Mouse (Mus musculus): ENCODE measurements around the gene Uvssa.
"Not testable (repeated sequence)": the region's sequence is repeated elsewhere in the genome, so short reads cannot be mapped to it uniquely, and the experiment has no call there.

Gene Uvssa

DNA sequence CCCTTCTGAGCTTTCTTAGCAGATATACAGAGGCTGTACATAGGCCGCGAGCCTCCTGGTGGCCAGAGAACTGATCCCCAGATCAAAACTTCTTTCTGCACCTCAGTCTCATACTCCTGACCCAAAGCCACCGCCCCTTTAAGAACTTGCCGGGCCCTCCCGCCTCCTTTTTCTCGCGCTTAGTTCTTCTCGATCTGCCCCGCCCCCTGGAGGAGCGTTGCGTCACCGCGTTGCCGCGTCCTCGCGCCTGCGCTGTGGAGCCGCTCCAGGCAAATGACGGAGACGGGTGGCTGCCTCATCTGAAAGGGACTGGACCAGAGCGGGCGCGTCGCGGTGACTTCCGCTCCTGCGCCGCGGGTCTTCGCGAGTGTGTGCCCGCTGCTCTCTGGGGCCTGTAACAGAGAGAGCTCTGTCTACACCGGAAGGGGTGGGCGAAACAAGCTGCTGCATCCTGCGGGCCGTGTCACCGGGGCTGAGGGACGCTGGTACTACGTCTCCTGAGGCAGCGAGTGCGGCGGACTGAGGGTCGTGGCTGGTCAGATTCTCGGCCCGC lies at the start of gene Uvssa:
Gene Uvssa, plus strand, starts transcription at position 248 of the 553 bp plus-strand sequence.
- DNase-seq (ENCODE audit: low spot score): peak; percentile 99

DNA sequence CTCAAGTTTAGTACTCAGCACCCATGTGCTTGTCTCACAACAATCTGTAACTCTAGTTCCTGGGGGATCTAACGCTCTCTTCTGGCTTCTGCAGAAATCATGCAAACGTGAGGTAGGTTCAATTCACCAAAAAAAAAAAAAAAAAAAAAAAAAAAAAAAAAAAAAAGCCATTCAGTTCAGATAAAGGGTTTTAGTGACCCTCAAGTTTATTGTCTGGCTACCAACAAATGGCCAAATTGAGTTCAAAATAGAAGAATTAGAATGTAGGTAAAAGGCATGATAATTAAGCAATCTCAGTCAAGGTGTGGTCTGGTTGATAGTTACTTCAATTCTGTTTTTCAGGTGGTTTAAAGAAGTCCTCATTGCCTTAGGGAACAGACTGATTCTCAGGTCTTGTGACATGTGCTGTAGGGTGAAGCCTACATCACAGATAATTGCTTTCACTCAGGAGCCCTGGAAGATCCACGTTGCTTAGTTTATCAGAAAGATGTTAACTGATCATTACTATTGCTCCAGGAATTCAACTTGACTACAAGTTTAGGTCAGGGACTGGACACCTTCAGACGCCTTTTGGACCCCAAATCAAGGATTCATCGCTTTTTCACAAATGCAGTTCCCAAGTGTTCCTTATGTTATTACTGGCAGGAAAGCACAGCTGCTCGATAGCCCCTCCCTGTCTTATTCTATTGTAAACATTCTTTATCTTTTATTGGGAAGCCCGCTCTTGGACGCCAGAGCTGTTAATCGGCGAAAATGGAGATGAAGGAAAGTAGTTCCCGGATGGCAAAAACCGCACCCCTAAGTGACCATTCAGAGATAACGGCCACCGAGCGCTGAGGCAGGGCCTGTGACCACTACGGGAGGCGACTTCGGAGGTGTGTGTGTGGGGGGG lies 43.7 kb upstream of the Uvssa start:
- DNase-seq (ENCODE audit: low spot score): no peak

DNA sequence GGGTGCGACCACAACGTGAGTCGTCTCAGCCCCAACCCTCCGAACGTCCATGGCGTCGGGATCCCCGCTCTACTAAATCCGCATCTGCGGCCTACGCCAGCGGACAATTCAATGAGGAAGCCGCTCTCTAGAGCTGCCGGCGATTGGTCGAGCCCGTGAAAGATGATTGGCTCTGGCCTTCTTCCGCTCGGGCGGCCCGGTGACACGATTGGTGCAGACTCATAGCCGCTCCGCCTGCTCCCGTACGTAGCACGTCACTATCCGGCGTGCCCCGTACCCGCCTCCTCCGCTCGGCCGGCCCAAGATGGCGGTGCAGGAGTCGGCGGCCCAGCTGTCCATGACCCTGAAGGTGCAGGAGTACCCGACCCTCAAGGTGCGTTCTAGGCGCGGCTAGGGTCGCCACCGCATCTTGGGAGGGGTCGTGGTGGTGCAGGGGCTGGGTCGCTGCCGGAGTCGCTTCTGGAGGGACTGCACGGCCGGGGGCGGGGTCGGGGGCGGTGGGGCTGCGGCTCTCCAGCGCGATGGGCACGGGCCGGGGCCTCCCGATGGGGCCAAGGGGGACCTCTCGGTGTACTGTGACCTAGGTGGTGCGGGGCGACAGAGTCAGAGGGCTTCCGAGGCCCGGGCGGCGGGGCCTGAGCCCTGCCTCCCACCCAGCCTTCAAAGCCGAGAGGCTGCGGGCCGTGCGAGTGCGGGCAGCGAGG lies 42.9 kb upstream of the Uvssa start, which contains the start of gene Maea:
Gene Maea, plus strand, starts transcription at position 237 of the 704 bp plus-strand sequence.
- DNase-seq (ENCODE audit: low spot score): peak; percentile 93

DNA sequence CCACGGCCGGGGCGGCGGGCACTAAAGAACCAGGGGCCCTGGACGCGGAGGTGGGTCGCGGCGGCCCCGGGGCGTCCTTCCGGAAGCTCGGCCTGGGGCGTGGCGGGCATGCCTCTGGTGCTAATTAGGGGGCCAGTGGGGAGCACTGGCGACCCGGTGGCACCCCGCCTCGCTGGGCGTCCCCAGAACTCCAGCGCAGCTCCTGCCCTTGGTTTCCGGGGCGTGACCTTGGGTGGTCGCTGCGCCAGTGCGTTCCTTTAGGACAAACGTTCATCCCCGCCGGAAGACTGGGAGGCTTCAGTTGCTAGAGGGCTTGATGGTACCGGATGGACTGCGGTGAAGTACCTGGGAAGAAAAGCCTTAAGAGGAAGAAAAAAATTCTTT lies 42.4 kb upstream of the Uvssa start:
- peak; percentile 29 for DNase-seq (ENCODE audit: low spot score)

DNA sequence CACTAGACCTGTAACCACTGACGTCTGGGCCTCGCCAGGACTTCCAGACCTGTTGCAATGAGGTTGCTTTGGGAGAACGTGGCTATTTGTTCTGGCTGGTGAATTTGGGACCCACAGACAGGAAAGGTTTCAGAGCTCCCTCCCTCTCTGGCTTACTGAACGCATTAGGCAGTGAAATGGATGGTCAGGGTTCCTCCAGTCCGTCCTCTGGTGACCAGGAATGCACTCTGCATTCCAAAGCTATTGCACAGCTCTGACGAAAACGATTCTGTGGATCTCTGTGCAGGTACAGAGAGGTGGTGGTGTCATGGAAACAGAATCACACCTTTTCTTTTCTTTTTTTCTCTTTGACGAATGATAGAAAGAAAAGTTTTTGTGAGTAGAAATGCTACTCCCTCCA lies 41.1 kb upstream of the Uvssa start:
- DNase-seq (ENCODE audit: low spot score): no peak

DNA sequence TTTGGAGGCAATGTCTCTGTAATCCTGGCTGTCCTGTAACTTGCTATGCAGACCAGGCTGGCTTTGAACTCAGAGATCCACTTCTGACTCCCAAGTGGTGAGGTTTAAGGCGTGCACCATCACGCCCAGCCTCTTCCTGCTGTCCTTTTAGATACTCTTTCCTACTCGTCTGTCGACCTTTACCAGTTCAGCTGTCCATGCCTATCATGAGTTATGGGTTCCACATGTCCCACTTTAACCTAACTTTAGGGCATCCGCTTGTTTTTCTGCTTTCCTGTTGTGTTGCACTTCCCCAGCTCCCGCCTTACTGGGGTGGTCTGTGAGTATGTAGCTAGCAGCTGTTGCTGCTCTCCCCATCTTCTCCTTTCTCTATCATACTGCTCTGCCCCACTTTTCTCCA lies 37.2 kb upstream of the Uvssa start:
- DNase-seq (ENCODE audit: low spot score): no peak

DNA sequence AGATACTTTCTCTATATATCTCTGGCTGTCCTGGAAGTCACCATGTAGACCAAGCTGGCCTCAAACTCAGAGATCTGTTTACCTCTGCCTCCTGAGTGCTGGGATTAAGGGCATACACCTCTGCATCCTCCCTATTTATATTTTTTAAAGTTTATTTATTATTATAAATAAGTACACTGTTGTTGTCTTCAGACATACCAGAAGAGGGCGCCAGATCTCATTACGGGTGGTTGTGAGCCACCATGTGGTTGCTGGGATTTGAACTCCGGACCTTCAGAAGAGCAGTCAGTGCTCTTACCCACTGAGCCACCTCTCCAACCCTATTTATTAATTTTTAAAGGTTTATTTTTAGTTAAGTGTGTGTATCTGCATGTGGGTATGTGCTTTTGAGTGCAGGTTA lies 36.1 kb upstream of the Uvssa start:
- not testable (repeated sequence) for DNase-seq (ENCODE audit: low spot score)

DNA sequence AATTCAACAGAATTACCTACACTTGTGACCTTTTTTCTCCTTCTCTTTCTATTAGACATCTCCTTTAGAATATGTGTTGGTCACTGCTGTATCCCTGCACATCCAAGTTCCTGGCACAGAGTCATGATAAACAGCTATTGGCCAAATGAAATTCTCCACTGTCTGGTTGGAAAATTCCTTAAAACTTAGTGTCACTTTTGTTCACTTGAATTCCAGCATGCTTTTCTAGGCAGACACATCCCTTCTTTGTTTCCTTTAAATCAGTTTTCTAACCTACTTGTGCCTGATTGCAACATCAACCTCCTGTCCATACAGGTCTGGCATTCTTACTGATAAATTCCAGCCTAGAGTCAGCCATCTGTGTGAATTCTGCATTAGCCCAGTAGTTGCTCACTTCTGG lies 35.5 kb upstream of the Uvssa start:
- no peak for DNase-seq (ENCODE audit: low spot score)

DNA sequence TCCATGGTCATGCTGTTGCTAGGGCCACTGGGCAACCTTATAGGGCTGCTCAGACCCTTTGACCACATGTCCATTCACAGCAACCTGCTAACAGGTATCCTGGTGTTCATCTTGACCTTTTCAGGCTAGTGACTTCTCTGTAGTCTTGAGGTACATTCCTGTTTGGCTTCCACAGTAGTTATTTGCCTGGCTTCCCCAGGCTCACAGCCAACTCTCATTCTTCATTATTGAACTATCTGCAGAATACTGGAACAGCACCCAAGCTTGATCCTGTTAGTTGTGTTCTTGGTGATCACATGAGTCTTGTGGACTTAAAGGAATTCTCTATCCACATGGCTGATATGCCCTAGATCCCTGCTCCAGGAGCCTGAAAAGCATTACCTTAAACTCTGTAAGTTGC lies 34.8 kb upstream of the Uvssa start:
- no peak for DNase-seq (ENCODE audit: low spot score)

DNA sequence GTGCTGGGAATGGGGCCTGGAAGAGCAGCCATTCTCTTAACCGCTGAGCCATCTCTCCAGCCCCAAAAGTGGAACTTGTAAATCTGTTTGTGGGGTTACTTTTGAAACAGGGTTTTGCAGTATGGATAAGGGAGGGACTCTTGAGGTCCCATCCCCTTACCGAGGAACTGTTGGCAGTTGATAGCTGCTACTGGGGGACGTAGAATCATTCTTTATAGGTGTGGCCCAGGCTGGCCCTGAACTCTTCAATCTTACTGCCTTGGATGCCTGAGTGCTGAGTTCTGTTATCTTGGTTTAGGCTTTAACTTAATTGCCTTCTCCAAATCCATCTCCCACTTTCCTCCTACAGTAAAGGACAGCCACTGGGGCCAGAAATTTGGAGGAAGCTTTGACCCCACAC lies 34.3 kb upstream of the Uvssa start:
- peak; percentile 40 for DNase-seq (ENCODE audit: low spot score)

DNA sequence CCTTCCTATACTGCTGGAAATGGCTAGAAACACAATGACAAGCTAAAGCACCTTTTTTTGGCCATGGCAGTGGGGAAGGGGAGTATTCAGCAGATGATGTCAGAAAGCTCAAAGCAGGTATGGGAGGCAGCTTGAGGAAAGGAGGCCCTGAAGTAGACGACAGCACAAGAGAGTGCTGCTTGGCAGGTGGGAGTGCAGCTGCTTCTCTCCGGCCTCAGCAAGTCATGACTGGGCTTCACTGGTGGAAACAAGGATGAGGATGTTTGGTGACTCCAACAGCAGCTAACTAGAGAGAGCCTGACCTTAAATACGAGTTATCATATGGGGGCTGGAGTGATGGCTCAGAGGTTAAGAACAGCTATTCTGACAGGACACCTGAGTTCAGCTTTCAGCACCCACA lies 30.7 kb upstream of the Uvssa start:
- DNase-seq (ENCODE audit: low spot score): no peak

DNA sequence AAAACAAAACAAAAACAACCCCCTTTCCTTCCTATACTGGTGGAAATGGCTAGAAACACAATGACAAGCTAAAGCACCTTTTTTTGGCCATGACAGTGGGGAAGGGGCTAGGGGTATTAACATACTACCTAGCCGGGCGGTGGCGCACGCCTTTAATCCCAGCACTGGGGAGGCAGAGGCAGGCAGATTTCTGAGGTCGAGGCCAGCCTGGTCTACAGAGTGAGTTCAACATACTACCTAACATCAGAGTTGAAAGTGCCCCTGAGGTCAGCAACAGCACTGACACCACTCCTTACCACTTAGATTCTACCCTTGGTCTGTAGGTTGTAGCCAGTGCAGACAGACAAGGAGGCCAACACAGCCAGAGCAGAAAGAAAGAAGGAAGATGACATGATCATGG lies 29.1 kb upstream of the Uvssa start:
- no peak for DNase-seq (ENCODE audit: low spot score)

DNA sequence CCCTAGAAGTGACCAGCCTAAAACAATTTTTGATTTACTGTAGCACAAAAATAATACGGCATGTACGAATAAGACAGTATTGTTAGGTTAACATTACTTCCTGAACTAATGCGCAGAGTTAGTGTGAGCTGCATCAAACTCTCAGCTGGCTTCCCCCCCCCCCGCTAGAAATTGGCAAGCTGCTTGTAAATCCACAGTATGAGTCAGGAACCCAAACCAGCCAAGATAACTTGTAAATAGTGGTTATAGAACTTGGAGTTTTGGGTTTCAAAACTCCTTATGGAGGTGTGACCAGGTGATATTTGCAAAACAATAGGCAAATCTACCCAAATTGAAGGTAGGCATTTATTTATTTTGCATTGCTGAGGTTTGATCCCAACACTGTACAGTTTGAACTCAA lies 28.6 kb upstream of the Uvssa start:
- DNase-seq (ENCODE audit: low spot score): no peak

DNA sequence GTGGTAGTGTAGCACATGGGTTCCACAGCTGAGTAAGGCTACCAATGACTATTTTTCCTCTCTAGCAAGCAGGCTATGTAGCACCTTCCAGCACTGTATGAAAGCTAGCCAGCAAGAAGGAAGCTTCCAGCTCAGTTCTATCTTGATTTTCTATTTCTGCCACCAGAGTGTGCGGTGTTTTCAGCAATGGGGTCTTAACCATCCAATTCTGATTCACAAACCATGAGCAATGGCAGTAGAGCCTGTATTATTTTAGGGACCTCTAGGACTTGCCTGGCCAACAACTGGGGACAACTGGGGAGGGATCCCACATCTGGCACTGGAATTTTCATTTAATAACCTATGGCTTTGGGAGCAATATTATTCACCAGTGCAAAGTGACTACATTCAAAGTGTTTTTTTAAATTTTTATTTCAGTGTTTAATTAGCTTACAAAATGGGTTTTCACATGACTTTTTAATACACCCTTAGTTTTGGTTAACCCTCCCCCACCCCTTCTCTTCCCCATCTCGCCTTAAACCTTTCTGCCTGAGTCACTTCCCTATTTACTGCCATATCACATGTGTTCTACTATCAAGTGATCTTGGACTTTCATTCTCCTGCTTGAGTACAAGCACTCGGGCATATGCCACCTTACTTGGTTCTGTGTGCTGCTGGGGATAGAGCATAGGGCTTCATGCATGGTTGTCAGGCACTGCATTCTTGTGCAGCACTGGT lies 26.6 kb upstream of the Uvssa start:
- no peak for DNase-seq (ENCODE audit: low spot score)

DNA sequence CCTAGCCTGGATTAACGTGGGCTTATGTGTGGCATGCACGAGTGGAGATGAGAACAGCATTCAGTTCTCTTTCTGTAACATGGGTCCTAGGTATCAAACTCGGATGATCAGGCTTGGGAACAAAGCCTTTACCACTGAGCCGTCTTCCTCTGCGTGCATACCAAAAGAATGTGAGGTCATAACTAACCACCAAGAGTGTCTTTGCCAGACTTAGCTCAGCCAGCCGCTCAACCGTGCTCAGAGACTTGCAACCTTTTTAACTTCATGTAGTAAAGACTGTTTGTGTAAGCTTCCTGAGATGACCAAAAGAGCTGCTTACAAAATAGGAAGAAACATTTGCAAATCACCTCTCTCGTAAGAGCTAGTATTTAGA lies 26.1 kb upstream of the Uvssa start:
- no peak for DNase-seq (ENCODE audit: low spot score)

DNA sequence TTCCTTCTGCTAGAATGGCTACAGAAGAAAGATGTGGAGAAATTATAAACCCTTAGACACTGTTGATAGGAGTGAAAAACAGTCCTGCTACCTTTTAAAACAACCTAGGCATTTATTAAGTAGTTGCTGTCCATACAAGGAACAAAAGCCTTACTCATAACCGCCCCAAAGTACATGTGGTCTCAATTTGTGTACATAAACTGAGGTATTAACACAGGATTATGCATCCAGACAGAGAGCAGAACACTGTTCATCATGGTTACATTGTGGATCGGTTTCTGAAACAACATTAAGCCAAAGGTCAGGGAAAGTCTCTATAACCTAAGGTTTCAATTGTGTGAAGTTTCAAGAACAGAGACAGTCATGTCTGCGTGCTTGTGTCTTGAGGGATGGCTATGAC lies 25.3 kb upstream of the Uvssa start:
- no peak for DNase-seq (ENCODE audit: low spot score)

DNA sequence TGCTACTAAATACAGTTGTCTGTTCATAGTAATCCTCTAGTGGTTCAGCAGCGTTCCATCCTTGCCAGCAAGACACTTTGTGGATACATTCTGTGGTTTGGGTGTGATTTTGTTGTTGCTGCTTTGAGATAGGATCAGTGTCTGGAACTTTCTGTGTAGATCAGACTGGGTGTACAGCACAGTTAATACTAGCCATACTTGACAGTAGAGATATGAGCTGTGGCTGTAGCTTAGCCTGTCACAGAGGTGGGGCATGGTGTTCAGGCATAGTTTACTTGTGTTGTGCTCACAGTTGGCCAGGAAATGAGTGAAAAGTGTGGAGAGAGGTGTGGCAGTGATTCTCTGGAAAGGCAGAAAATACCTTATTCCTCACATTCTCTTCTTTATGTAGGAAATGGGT lies 20.9 kb upstream of the Uvssa start:
- DNase-seq (ENCODE audit: low spot score): no peak

DNA sequence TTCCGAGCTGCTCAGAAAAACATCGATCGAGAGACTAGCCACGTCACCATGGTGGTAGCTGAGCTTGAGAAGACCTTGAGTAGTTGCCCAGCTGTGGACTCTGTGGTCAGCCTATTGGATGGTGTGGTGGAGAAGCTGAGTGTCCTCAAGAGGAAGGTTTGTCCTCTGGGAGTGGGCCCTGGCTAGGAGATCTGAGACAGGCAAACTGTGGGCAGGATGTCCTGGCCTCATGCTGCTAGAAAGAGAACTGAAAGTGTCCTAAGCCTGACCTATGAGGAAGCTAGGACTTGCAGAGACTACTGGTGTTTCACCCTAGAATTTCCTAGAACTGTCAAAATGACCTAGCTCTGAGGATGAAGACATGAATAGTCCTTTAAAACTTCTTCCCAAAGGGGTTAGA lies 19.9 kb upstream of the Uvssa start:
- no peak for DNase-seq (ENCODE audit: low spot score)

DNA sequence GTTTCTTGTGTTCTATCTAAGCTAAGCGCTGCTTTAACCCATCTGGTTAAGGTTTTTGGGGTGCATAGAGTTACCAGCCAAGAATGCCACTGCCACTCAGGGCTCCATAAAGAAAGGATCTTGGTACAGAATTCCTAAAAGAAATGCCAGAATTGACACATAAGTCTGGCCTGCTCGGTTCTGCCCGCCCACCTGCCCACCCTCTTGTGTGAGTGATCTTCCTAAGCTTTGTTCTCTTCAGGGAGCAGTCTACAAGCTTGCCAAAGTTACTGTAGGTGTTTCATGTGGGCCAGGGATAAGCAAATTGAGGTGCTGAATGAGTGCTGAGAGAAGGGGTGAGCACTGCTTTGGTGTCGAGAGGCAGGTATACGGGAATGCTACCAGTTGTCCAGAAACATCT lies 15.1 kb upstream of the Uvssa start:
- no peak for DNase-seq (ENCODE audit: low spot score)

DNA sequence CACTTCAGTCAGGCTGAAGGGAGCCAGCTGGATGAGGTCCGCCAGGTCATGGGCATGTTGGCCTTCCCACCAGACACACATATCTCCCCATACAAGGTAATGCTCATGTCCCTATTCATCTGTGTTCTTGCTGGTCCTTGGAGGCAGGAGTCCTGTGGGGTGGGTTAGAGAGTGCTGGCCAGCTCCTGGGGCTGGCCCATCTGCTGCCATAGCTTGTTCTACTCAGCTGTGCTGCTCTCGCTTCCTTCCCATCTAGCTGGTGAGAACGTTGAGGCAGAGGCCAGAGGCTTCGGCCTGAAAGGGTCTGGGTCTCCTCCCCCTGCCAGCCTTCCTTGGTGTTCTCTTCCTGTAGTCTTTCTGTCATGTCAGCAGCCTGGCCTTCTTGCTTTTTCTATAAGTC lies 9.7 kb upstream of the Uvssa start:
- no peak for DNase-seq (ENCODE audit: low spot score)

DNA sequence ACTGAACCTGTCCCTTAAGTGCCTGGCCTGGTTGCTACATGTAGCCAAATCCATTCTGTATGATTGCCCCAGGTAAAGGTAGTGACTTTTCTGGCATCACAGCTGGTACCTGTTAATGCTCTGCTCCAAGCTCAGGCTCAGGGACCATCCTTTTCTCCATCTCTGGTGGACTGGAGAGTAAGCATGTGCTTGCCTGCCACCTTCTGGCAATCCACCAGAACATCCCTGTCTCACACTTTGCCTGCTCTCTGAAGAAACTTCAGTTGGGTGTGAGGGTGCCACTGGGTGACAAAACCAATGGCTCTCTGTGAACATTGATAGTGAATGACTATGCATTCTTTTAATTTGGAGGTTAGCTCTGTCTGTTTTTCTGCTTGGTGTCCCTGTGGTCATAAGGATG lies 7.2 kb upstream of the Uvssa start:
- DNase-seq (ENCODE audit: low spot score): peak; percentile 60

DNA sequence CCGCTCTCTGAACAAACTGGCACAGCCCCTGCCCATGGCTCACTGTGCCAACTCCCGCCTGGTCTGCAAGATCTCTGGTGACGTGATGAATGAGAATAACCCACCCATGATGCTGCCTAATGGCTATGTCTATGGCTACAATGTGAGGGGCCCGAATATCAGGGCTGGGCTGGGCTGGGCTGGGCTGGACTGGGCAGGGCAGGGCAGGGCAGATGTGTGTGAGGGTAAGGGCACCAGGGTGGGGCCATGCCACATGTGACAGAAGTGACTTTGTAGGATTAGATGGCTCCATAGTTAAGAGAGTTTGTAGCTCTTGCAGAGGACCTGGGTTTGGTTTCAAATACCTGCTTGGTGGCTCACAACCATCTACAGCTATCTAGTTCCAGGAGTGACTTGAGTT lies 6.7 kb upstream of the Uvssa start:
- DNase-seq (ENCODE audit: low spot score): no peak
